Mouse (Mus musculus): Measurements from ENCODE around the gene Abcb10.

- TF ChIP-seq CTCF (IDR thresholded peaks at IDR 0.05; ENCODE audit: borderline replicate concordance, insufficient read depth, low read length) (no peak), POLR2A (IDR thresholded peaks at IDR 0.05; ENCODE audit: low read depth, low read length) (no peak)
Observed at GRCm38 (mm10) chr8:124011989-124012586, 29.2 kb upstream of the Abcb10 start.
